Mouse (Mus musculus) midbrain, embryonic 16.5 days (tissue): Measurements from ENCODE around the gene Shmt1. TPM values are rescaled to one million over a fixed set of nuclear protein-coding genes. Genes with fewer than 3 reads are reported as not detected.
A peak's percentile ranks its signal among the peaks of the same experiment; 100 is the strongest.
"Not testable (repeated sequence)": the region's sequence is repeated elsewhere in the genome, so short reads cannot be mapped to it uniquely, and the experiment has no call there.

Experiments
- ATAC-seq: fragments of 200-750 bp; cut with Nextera tagmentation; 2 replicates; pipeline ENCODE4 v1.8.0; 2017; ENCODE audit warnings: moderate TSS enrichment
- H3K27ac ChIP-seq: fragments of 300-500 bp; sonication (generic); 2 replicates; pipeline ENCODE4 v1.5.1; 2014; ENCODE audit warnings: mild to moderate bottlenecking, low read length, mixed read lengths
- H3K27me3 ChIP-seq: fragments of 300-500 bp; sonication (generic); 2 replicates; pipeline ENCODE4 v1.6.1; 2014; ENCODE audit warnings: low read depth, low read length, mixed read lengths; ENCODE audit not compliant: control insufficient read depth, insufficient read depth
- H3K36me3 ChIP-seq: fragments of 300-500 bp; sonication (generic); 2 replicates; pipeline ENCODE4 v1.6.1; 2014; ENCODE audit warnings: mild to moderate bottlenecking, low read length, moderate library complexity, mixed read lengths; ENCODE audit not compliant: control insufficient read depth, insufficient read depth
- H3K4me1 ChIP-seq: fragments of 300-500 bp; sonication (generic); 2 replicates; pipeline ENCODE4 v1.6.1; 2014; ENCODE audit warnings: mild to moderate bottlenecking, low read length, mixed read lengths; ENCODE audit not compliant: control insufficient read depth, insufficient read depth
- H3K4me2 ChIP-seq: fragments of 300-500 bp; sonication (generic); 2 replicates; pipeline ENCODE4 v1.6.1; 2014; ENCODE audit warnings: mild to moderate bottlenecking, low read length, mixed read lengths
- H3K4me3 ChIP-seq: fragments of 300-500 bp; sonication (generic); 2 replicates; pipeline ENCODE4 v1.5.1; 2014; ENCODE audit warnings: low read depth, mild to moderate bottlenecking, low read length, moderate library complexity, mixed read lengths
- H3K9ac ChIP-seq: fragments of 300-500 bp; sonication (generic); 2 replicates; pipeline ENCODE4 v1.6.1; 2014; ENCODE audit warnings: low read depth, low read length, mixed read lengths
- H3K9me3 ChIP-seq: fragments of 300-500 bp; sonication (generic); replicated peaks from 2 replicates; pipeline ENCODE4 v1.6.1; 2014; ENCODE audit warnings: mild to moderate bottlenecking, low read length, mixed read lengths; ENCODE audit not compliant: control insufficient read depth, poor library complexity, severe bottlenecking
- WGBS: fragments of 180-500 bp; shearing (Covaris S2); extraction: QIAGEN DNeasy Blood & Tissue Kit; methylation state at CpG from one replicate; pipeline ENCODE4 v1.1.7; 2014; 5-methylcytosine and 5-hydroxymethylcytosine counted together
- polyA plus RNA-seq: library from polyadenylated mRNA; unstranded; fragments of >200 nt; fragmentation: Nextera tagmentation; extraction: Ambion mirVana; gene quantifications from 2 replicates; pipeline ENCODE4 v1.2.1, GENCODE M21; 2015

Gene Shmt1
- polyA plus RNA-seq: 4.2 and 5.5 TPM in 2 replicates

DNA sequence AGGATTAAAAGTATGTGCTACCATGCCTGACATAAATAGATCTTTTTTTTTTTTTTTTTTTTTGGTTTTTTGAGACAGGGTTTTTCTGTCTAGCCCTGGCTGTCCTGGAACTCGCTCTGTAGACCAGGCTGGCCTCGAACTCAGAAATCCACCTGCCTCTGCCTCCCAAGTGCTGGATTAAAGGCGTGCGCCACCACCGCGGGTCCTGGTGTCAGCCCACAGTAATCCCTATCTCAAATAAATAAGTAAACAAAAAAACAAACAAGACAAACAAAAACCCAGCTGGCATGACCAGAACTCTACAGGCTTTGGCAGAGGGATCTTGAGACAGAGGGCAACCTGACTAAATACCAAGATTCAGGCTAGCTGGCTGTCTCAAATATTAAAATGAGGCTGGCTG is at the start of gene Shmt1:
Gene Shmt1, minus strand, starts transcription at position 101 of the 400 bp plus-strand sequence.
- 25% methylated on average over 6 of the region's 6 CpGs for WGBS
- H3K9ac ChIP-seq, H3K27me3 ChIP-seq, H3K36me3 ChIP-seq, H3K27ac ChIP-seq, H3K4me1 ChIP-seq, ATAC-seq, H3K9me3 ChIP-seq: not testable (repeated sequence)
- H3K4me2 ChIP-seq: peak within 1 kb of the TSS; percentile 88
- H3K4me3 ChIP-seq: peak within 1 kb of the TSS; percentile 46

DNA sequence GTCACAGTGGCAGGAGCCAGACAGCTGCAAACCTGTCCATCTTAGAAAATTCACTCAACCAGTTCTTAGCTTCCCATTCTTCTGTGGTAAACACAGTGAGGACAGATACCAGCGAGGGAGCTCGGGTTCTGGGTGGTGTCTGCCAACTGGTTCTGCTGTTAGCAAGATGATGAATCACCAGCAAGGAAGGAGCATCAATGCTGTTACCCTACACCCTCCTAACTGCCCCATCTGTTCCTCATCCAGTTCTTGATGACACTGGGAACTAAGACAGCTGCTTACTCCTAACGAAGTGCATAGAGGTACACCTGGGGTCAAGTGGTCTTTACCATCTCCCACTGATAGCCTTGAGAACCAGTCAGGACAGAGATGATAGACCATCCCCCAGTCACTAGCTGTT is 45.1 kb upstream of the Shmt1 start:
- H3K4me3 ChIP-seq: no peak overlapping the region
- no peak overlapping the region for H3K4me2 ChIP-seq
- ATAC-seq: no peak
- no peak overlapping the region for H3K27ac ChIP-seq
- no peaks in the 10 kb centered on the region for H3K27me3 ChIP-seq
- peaks cover 28% of the 10 kb centered on the region for H3K36me3 ChIP-seq
- H3K9me3 ChIP-seq: no peaks in the 10 kb centered on the region
- 86% methylated on average over 3 of the region's 3 CpGs for WGBS
- H3K9ac ChIP-seq: no peak overlapping the region
- no peaks in the 10 kb centered on the region for H3K4me1 ChIP-seq

DNA sequence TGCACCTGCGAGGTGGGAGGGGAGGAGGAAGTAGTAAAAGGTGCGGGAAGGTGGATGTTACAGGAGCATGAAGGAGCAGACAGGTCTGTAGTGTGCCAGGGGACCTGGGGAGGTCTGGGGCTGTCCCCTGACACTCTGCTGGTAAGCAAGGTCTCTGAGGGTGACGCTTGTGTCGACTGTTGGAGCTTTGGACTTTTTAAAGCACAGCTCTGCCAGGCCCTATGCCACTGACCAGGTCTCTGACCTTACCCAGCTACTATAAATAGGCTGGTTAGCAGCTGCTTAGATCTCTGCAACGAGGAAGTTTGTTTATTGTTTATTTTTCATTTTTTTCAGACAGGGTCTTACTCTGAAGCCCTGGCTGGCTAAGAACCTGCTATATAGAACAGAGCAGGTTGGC is 33.9 kb upstream of the Shmt1 start:
- Histone ChIP-seq H3K4me2 (no peak overlapping the region), H3K9ac (no peak overlapping the region), H3K4me1 (no peaks in the 10 kb centered on the region), H3K27ac (no peak overlapping the region), H3K27me3 (no peaks in the 10 kb centered on the region), H3K9me3 (no peaks in the 10 kb centered on the region), H3K4me3 (no peak overlapping the region), H3K36me3 (peaks cover 12% of the 10 kb centered on the region)
- no peak for ATAC-seq
- 82% methylated on average over 5 of the region's 5 CpGs for WGBS

DNA sequence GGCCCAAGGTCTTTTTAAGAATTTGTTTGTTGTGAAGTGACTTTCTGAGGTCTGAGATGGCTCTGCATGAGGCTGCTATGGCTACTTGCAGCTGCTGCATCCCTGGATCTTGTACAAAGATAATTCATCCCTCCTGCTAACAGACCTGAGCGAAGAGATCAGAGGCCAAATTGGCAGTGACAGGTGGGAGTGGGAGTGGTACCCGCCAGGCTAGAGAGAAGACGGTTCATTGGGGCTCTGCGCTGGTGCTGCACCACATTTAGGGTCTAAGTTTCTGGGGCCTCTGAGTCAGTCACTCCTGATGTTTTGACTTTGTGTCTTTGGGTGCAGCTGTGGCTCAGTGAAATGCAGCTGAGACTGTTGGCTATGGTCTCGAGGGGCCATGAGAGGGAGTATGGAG is 31.9 kb upstream of the Shmt1 start:
- no peak overlapping the region for H3K9ac ChIP-seq
- peaks cover 8% of the 10 kb centered on the region for H3K36me3 ChIP-seq
- no peak overlapping the region for H3K4me2 ChIP-seq
- no peak for ATAC-seq
- H3K4me3 ChIP-seq: no peak overlapping the region
- H3K9me3 ChIP-seq: no peaks in the 10 kb centered on the region
- no peaks in the 10 kb centered on the region for H3K27me3 ChIP-seq
- 87% methylated on average over 5 of the region's 5 CpGs for WGBS
- H3K4me1 ChIP-seq: no peaks in the 10 kb centered on the region
- H3K27ac ChIP-seq: no peak overlapping the region

DNA sequence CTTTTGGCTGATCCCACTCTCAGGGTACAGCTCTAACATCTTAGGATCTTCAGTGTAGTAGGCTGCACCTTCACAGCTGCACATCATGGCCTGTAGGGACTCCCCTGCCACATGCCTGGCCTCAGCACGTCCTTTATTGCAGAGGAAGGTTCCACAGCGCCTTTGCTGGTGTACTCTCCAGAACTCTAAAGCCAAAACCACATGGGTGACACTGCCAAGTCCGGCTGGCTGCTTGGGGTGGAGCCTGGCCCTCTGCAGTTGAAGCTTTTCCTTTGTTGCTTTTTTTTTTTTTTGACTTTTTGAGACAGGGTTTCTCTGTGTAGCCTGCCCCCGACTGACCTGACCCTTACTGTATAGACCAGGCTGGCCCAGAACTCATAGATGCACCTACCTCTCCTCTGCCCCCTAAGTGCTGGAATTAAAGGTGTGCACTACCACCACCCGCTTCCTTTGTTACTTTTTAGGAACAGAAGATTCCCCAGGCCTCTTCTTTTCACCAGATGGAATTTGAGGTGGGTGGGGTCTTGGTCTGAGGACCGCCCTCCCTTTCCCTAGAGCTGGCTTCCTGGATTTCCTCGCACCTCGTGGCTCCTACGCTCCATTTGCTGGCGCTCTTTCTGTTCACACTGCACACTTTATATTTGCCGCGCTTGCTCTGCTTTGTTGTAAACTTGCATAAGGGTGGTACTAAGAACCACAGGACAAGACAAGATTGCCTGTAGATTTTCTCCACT is 30.1 kb upstream of the Shmt1 start:
- Histone ChIP-seq H3K9ac (no peak overlapping the region), H3K27ac (no peak overlapping the region), H3K9me3 (no peaks in the 10 kb centered on the region), H3K4me1 (no peaks in the 10 kb centered on the region), H3K4me2 (no peak overlapping the region), H3K36me3 (peaks cover 5% of the 10 kb centered on the region), H3K27me3 (no peaks in the 10 kb centered on the region), H3K4me3 (no peak overlapping the region)
- ATAC-seq: no peak
- WGBS: 76% methylated on average over 12 of the region's 12 CpGs

DNA sequence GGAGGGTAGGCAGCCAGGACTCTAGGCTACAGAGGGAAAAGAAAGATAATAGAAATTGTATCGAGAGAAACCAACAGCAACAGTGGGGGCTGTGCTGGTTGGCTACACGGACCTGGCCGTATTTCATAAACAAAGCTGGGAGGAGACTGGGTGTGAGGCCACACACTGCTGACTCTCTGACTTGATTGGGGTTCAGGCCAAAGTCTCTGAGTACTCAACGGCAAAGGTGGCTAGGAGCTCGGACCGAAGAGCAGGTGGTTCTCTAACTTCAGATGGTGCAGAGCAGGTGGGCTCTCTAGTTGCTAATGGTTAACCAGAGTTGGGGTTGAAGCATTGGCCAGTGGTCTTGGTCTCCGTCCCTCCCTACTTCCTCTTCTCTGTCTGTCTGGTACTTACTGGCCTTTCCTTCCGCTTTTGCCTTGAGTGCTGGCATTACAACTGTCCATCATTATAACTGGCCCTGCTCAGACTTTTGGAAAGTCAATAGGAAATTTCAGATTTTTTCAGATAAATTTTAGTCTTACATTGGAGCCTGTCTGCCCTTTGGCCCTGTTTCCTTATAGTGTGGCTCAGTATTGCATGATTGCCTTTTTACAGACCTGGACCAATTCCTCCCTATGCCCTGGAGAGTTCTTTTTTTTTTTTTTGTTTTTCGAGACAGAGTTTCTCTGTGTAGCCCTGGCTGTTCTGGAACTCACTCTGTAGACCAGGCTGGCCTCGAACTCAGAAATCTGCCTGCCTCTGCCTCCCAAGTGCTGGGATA is 26.3 kb upstream of the Shmt1 start:
- ATAC-seq: no peak
- WGBS: 94% methylated on average over 10 of the region's 10 CpGs

DNA sequence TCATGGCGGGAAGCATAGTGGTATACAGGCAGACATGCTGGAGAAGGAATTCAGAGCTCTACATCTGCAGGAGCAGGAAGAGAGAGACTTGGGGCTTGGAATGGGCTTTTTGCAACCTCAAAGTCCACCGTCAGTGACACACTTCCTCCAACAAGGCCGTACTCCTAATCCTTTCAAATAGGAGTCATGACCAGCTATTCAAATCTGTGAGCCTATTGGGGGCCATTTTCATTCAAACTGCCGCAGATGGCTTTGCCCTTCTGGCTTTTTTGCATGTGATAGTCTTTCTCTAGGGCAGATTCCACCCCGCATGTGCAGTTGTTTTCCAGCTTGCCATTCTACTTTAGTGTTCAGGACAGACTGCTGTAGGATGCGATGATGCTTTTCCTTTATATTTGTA is 25.4 kb upstream of the Shmt1 start:
- Histone ChIP-seq H3K4me1 (no peaks in the 10 kb centered on the region), H3K27ac (no peak overlapping the region), H3K9ac (no peak overlapping the region), H3K36me3 (no peaks in the 10 kb centered on the region), H3K4me2 (no peak overlapping the region), H3K27me3 (no peaks in the 10 kb centered on the region), H3K9me3 (no peaks in the 10 kb centered on the region), H3K4me3 (no peak overlapping the region)
- ATAC-seq: no peak
- WGBS: 92% methylated on average over 6 of the region's 6 CpGs

More for the DNA sequence above, 26.3 kb upstream of the Shmt1 start:
- Histone ChIP-seq H3K4me1 (no peaks in the 10 kb centered on the region), H3K4me2 (no peak overlapping the region), H3K9ac (no peak overlapping the region), H3K4me3 (no peak overlapping the region), H3K27ac (no peak overlapping the region), H3K9me3 (no peaks in the 10 kb centered on the region), H3K27me3 (no peaks in the 10 kb centered on the region), H3K36me3 (no peaks in the 10 kb centered on the region)

DNA sequence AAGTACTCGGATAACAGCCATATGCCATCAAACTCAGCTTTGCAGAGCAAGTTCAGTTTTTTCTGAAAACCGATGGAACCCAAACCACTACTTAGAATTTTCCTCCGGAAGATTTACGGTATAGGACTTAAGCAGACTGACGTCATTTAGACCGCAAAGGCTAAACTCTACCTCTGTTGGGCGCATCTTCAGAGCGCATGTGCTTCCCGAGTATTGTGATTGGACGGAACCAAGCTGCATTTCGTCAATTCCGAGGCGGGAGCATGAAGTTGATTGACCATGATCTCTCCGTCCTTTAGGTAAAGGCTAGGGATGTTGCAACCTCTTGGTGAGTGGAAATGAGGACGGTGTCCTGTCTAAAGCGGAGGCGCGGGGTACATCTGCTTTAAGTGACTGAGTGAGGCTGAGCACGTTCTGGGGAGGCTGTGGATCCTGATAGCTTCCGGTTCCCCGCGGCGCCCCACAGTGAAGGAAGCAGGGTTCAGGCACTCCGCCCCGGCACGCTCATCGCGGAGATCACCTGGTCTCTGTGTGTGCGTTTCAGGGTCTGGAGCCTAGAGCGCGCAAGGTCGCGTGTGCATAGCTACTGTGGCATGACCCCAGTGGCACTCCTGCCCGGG is 19.0 kb upstream of the Shmt1 start, which contains the start of gene Dhrs7b:
Gene Dhrs7b, plus strand, starts transcription at position 199 of the 620 bp plus-strand sequence.
- ATAC-seq: peak; percentile 98
- WGBS: under 1% methylated on average over 34 of the region's 34 CpGs
- H3K27ac ChIP-seq: peak within 1 kb of the TSS; percentile 88
- no peaks in the 10 kb centered on the region for H3K36me3 ChIP-seq
- H3K4me2 ChIP-seq: peak within 1 kb of the TSS; percentile 76
- H3K9ac ChIP-seq: peak within 1 kb of the TSS; percentile 71
- peaks cover 6% of the 10 kb centered on the region for H3K4me1 ChIP-seq
- H3K9me3 ChIP-seq: no peaks in the 10 kb centered on the region
- H3K4me3 ChIP-seq: peak within 1 kb of the TSS; percentile 78
- no peaks in the 10 kb centered on the region for H3K27me3 ChIP-seq

DNA sequence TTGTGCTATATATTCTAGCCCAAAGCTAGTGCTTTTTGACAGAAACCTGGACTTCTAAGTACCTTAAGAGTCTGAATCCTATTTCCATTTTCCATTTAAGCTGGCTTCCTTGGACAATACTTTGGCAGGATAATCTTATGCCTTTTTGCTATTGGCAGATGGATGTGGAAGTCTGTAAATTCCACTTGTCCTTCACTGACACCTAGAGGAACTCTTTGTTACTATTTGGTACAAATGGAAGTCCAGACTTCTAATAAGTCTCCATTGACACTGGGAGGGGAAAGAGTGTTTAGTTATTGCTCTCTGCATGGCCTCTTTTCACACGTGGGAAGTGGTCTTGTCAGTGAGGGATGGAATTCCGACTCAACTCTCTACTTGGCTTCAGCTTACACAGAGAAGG is 17.4 kb upstream of the Shmt1 start:
- Histone ChIP-seq H3K27ac (no peak overlapping the region), H3K27me3 (no peaks in the 10 kb centered on the region), H3K4me3 (no peak overlapping the region), H3K36me3 (no peaks in the 10 kb centered on the region), H3K4me2 (no peak overlapping the region), H3K9ac (no peak overlapping the region), H3K9me3 (no peaks in the 10 kb centered on the region), H3K4me1 (peaks cover 6% of the 10 kb centered on the region)
- ATAC-seq: no peak
- 34% methylated on average over 2 of the region's 2 CpGs for WGBS
